Mouse (Mus musculus): ENCODE measurements around the gene Chgb.
A peak's percentile ranks its signal among the peaks of the same experiment; 100 is the strongest.

Chgb gene

GRCm38 (mm10) chr2:132780978-132781377, at the start of gene Chgb:
Chgb (plus strand) TSS chr2:132781278.
- no peak for DNase-seq (ENCODE audit: low spot score in 2 of 2)

DNA sequence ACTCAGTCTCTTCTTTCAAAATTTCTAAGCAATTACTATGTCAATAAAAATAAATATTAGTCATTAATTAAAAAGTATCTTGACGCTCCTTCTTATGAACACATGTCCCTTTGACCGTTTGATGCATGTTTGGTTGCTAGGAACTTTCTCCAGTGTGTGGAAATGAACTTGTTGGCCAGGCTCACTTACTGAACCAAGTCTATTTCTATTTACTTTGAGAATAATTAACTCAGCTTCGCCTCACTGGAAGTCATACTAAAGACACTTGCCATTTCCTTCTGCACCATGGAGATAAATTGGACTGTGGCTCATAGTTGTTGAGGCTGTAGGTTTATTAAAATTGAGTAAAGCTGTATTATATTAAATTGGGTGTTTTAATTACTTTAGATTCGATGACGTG, 48.1 kb upstream of the Chgb start:
- no peak for DNase-seq (ENCODE audit: low spot score in 2 of 2)

GRCm38 (mm10) chr2:132733603-132734573, 47.2 kb upstream of the Chgb start:
- DNase-seq (ENCODE audit: low spot score in 2 of 2): no peak

DNA sequence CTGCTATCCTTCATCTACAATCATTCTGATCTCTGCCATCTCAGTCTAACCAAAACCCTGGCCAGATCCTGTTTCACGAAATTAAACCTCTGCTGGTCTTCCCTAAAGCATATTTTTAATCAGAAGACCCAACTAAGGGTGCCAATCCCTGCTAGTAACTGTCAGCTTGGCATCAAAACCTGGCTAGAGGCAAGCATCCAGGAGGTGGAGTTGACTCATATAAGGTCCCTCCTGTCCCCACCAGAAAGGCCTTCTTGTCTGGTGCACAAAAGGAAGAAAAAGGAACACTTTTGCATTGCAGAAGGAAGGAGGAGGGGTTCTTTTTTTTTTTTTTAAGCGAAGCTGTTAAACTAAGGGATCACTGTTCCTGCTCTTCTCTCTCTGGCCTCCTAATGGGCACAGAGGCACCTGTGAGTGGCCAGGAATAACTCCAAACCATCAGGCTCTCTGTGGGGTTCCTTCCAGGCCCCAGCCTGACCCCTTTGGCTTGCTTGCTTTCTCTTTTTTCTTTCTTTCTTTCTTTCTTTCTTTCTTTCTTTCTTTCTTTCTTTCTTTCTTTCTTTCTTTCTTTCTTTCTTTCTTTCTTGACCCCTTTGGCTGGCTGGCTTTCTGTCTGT, 42.2 kb upstream of the Chgb start:
- DNase-seq (ENCODE audit: low spot score in 2 of 2): no peak

GRCm38 (mm10) chr2:132741862-132742347, 39.2 kb upstream of the Chgb start:
- DNase-seq (ENCODE audit: low spot score in 2 of 2): no peak

DNA sequence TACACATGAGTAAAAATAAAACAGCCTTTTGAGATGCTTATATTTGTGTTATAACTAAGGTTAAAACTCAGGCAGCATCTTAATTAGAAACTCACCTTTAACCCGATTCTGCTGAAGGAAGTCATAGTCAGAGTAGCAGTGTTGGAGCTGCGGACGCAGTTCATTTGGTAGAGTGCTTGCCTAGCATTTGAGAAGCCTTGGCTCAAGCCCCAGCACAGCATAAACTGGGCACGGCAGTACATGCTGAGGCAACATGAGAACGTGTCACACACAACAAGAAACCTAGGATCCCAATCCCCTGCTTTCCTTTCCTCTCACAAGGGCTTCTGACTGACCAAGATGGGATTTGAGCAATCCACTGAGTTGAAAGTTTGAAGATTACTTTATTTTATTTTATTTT, 36.2 kb upstream of the Chgb start:
- DNase-seq (ENCODE audit: low spot score in 2 of 2): no peak

DNA sequence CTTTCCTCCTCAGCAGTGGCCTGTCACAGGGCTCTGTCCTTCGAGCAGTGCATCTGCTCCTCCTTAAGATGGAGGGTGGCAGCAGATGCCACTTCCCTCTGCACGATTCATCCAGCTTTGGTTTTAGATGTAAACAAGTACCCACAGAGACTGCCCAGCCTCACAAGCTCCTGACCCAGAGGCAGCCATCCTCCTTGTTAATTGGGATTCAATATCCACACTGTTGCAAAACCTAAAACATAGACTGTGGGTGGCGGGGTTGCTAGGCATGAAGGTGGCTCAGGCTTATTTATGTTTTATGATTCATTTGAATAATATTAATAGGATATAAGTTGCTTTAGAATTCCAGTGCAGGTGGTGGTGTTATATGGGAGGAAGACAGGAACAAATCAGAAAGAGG, 35.0 kb upstream of the Chgb start:
- DNase-seq (ENCODE audit: low spot score in 2 of 2): no peak

DNA sequence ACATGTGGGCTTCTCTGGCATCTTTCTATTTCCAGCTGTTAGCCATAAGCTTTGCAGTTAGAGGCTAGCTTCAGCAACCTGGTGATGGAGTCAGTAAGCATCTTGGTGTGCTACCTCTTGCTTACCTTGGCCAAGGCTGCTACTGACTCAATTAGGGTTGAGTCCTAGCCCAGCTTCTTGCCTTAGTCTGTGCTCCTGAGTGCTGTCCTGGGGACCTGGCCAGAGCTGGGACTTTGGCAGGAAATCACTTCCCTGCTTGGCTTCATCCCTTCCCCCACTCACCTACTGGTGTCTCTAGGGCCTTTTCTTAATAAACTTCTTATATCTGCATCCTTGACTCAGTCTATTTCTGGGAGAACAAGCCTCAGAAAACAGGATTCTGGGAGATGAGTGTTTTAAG, 30.4 kb upstream of the Chgb start:
- DNase-seq (ENCODE audit: low spot score in 2 of 2): no peak

- no peak for DNase-seq (ENCODE audit: low spot score in 2 of 2)
Observed at GRCm38 (mm10) chr2:132751141-132752066, 29.7 kb upstream of the Chgb start.

DNA sequence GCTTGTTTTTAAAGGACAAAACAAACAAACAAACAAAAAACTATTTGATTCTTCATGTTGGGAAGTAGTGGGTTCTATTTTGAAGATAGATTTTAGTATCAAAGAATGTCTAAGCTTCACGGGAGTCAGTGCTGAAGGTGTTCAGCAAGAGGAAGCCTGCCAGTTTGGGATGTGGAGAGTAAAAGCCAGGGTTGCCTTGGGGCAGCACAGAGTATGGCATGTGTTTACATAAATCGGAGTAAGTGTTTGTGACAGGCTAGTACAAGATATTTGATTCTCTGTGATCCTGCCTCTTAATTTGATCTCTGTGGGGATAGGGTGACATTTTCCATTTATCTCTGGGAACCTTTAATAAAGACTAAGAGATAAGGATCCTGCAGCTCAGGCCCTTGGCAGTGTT, 28.7 kb upstream of the Chgb start:
- DNase-seq (ENCODE audit: low spot score in 2 of 2): no peak

DNA sequence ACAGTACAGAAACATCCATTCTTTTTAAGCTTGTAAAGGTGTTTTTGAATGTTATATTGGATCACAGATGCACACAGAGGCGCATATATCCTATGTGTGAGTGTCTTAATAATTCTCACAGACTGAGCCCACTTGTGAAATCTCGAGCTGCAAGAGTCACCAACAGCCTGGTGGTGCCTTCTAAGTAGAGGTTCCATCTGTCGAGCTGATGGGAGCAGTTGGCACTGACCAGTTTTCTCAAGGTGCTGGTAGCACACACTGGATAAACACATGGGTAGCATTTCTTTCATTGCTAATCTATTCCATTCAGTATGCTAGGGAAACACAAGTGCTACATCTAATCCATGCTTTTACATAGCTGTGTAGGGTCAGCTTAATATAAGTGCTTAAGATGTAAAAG, 27.9 kb upstream of the Chgb start:
- DNase-seq (ENCODE audit: low spot score in 2 of 2): no peak

DNA sequence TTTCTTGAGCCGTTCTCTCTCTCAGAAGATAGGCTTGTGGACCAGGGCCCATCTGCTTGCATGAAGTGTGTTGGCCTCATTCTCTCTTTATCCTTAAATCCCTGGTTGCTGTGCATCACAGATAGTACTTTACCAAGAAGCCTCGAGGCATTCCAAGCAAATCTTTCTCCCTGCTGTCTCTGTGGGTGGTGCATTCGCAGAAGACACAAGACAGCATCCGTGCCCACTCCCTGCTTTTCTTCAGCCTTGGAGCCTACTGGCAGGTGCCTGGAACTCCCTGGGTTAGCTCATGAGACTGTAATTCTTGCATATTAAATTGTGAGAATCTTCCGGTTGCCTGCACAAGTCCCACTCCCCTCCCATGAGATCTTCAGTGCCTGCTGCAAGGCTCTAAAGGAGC, 23.2 kb upstream of the Chgb start:
- no peak for DNase-seq (ENCODE audit: low spot score in 2 of 2)

GRCm38 (mm10) chr2:132770822-132771221, 10.3 kb upstream of the Chgb start:
- no peak for DNase-seq (ENCODE audit: low spot score in 2 of 2)

- DNase-seq (ENCODE audit: low spot score in 2 of 2): peak; percentile 87 to 92
Observed at GRCm38 (mm10) chr2:132781439-132782068, 476 bp downstream of the Chgb start.

DNA sequence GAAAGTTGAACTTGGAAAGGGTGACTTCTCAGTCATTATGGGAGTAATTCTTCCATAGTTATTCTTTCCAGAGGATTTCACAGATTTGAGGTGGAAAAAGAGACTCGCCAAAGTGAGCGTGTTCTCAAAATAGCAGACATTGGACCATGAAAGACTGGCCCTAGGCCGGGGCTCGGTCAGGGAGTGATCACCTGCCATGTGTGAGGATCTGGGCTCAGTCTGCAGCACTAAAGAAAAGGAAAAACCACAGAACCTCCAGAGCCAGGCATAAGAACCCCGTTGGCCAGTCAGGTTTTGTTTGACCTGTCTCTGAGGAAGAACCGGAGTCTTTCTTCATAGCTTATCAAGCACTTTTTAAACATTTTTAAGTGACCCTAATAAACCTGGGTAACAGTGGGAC, 3.0 kb downstream of the Chgb start:
- no peak for DNase-seq (ENCODE audit: low spot score in 2 of 2)

GRCm38 (mm10) chr2:132793441-132794203, 12.5 kb downstream of the Chgb start:
- DNase-seq (ENCODE audit: low spot score in 2 of 2): no peak

- DNase-seq (ENCODE audit: low spot score in 2 of 2): no peak
Observed at GRCm38 (mm10) chr2:132794204-132794586, 13.1 kb downstream of the Chgb start.

GRCm38 (mm10) chr2:132802976-132803375, 21.9 kb downstream of the Chgb start:
- no peak for DNase-seq (ENCODE audit: low spot score in 2 of 2)

- peak; percentile 83 to 89 for DNase-seq (ENCODE audit: low spot score in 2 of 2)
Observed at GRCm38 (mm10) chr2:132815608-132816314, 34.7 kb downstream of the Chgb start, which contains the start of the genes Trmt6 and Mcm8. Trmt6 (minus strand) TSS chr2:132816055. Mcm8 (plus strand) TSS chr2:132816141.

DNA sequence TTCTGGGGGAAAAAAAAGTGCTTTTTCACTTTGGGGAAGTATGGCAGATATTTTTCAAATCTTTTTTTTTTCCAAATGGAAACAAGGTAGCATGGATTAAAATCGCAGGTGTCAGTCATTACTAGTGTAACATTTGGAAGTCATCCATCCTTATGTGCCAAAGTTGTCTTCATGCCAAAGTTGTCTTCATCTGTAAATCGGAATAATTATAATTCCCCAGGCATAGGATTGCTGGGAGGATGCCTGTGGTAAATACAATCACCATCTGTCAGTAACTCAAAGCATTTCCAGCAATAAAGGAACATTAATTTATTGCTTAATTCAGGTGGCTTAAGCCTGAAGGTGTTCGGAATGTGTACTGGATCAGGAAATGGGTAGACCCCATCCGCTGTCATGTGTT, 60.0 kb downstream of the Chgb start:
- DNase-seq (ENCODE audit: low spot score in 2 of 2): no peak
